Mouse (Mus musculus): ENCODE measurements at regions not wholly inside any gene's neighbourhood (a gene's known extent, or its start where the extent isn't known, plus 50 kb on each side); places are given as distances from the start of the nearest gene placed in this dataset.

GRCm38 (mm10) chr11:43370025-43370424 lies 56.0 kb downstream of the Pttg1 start:
- intact Hi-C loops (cut with DNase I), result no loop called here

- intact Hi-C loops (cut with DNase I), result no loop called here
Observed at GRCm38 (mm10) chr11:43368346-43368745, 57.7 kb downstream of the Pttg1 start.

- intact Hi-C loops (cut with DNase I), result no loop called here
Observed at GRCm38 (mm10) chr11:43361858-43362257, 64.2 kb downstream of the Pttg1 start.

- intact Hi-C loops (cut with DNase I), result no loop called here
Observed at GRCm38 (mm10) chr11:43358390-43359291, 67.4 kb downstream of the Pttg1 start.

- intact Hi-C loops (cut with DNase I), result no loop called here
Observed at GRCm38 (mm10) chr11:43353602-43354001, 72.4 kb downstream of the Pttg1 start.

- intact Hi-C loops (cut with DNase I), result no loop called here
Observed at GRCm38 (mm10) chr11:43353030-43353429, 73.0 kb downstream of the Pttg1 start.

GRCm38 (mm10) chr11:43351818-43352217 lies 74.2 kb downstream of the Pttg1 start:
- intact Hi-C loops (cut with DNase I), result no loop called here

GRCm38 (mm10) chr11:43351348-43351747 lies 74.7 kb downstream of the Pttg1 start:
- intact Hi-C loops (cut with DNase I), result no loop called here

- intact Hi-C loops (cut with DNase I), result no loop called here
Observed at GRCm38 (mm10) chr11:43350242-43350641, 75.8 kb downstream of the Pttg1 start.

- intact Hi-C loops (cut with DNase I), result loop anchor here (2.0 kb wide), 1 partner anchor 351 kb away; no protein-coding TSS in a partner anchor
Observed at GRCm38 (mm10) chr11:43349564-43349963, 76.5 kb downstream of the Pttg1 start.

- intact Hi-C loops (cut with DNase I), result loop anchor here (2.0 kb wide), 1 partner anchor 350 kb away; no protein-coding TSS in a partner anchor
Observed at GRCm38 (mm10) chr11:43348571-43348970, 77.5 kb downstream of the Pttg1 start.

- intact Hi-C loops (cut with DNase I), result no loop called here
Observed at GRCm38 (mm10) chr11:43346489-43346888, 79.6 kb downstream of the Pttg1 start.

- intact Hi-C loops (cut with DNase I), result no loop called here
Observed at GRCm38 (mm10) chr11:43344767-43345561, 81.1 kb downstream of the Pttg1 start.

GRCm38 (mm10) chr11:43343574-43343973 lies 82.5 kb downstream of the Pttg1 start:
- intact Hi-C loops (cut with DNase I), result no loop called here

- intact Hi-C loops (cut with DNase I), result loop anchor here (10.0 kb wide), 1 partner anchor 114 kb away; no protein-coding TSS in a partner anchor
Observed at GRCm38 (mm10) chr11:43338377-43338993, 87.6 kb downstream of the Pttg1 start.

- intact Hi-C loops (cut with DNase I), result loop anchor here (10.0 kb wide), 1 partner anchor 111 kb away; no protein-coding TSS in a partner anchor
Observed at GRCm38 (mm10) chr11:43335668-43336265, 90.3 kb downstream of the Pttg1 start.

- intact Hi-C loops (cut with DNase I), result loop anchor here (10.0 kb wide), 1 partner anchor 109 kb away; no protein-coding TSS in a partner anchor
Observed at GRCm38 (mm10) chr11:43333547-43333946, 92.5 kb downstream of the Pttg1 start.

GRCm38 (mm10) chr11:43313996-43314395 lies 112.1 kb downstream of the Pttg1 start:
- intact Hi-C loops (cut with DNase I), result no loop called here

Measured in adrenal gland (tissue).